Mouse (Mus musculus) spleen, adult 2 months (tissue): ENCODE measurements around the gene Pou6f1.
"Not testable (repeated sequence)": the region's sequence is repeated elsewhere in the genome, so short reads cannot be mapped to it uniquely, and the experiment has no call there.

Experiments
- CTCF ChIP-seq: fragments of 200-500 bp; IDR thresholded peaks from 2 replicates; pipeline ENCODE4 v1.5.1; 2011; ENCODE audit warnings: mild to moderate bottlenecking, inconsistent platforms; ENCODE audit not compliant: insufficient read depth, insufficient read length, insufficient replicate concordance; ENCODE audit errors: extremely low read depth
- POLR2A ChIP-seq: fragments of 200-500 bp; IDR thresholded peaks from 2 replicates; pipeline ENCODE4 v1.6.1; 2011; ENCODE audit warnings: low read depth, low read length, inconsistent platforms

- TF ChIP-seq CTCF, POLR2A: not testable (repeated sequence)
Measured at GRCm38 (mm10) chr15:100621671-100622070, 21.9 kb upstream of the Pou6f1 start.
